Mouse (Mus musculus) limb, embryonic 11.5 days (tissue): ENCODE results near the gene Lypd9. TPM values are rescaled to one million over a fixed set of nuclear protein-coding genes. Genes with fewer than 3 reads are reported as not detected.

Experiments used
- ATAC-seq: fragments of 200-750 bp; cut with Nextera tagmentation; 2 replicates; pipeline ENCODE4 v1.8.0; 2017; ENCODE audit warnings: low read depth; ENCODE audit not compliant: insufficient number of reproducible peaks, low FRiP score, low TSS enrichment
- DNase-seq: peaks from one replicate; pipeline ENCODE4 v3.0.0-alpha.2; 2015; ENCODE audit warnings: low spot score
- H3K27ac ChIP-seq: fragments of 300-500 bp; sonication (generic); replicated peaks from 2 replicates; pipeline ENCODE4 v1.5.1; 2014; ENCODE audit warnings: low read depth, mild to moderate bottlenecking, low read length
- H3K27me3 ChIP-seq: fragments of 300-500 bp; sonication (generic); 2 replicates; pipeline ENCODE4 v1.6.1; 2014; ENCODE audit warnings: mild to moderate bottlenecking, low read length, mixed read lengths; ENCODE audit not compliant: control insufficient read depth, insufficient read depth
- H3K36me3 ChIP-seq: fragments of 300-500 bp; sonication (generic); 2 replicates; pipeline ENCODE4 v1.6.1; 2014; ENCODE audit warnings: mild to moderate bottlenecking, low read length, moderate library complexity, mixed read lengths; ENCODE audit not compliant: control insufficient read depth, insufficient read depth
- H3K4me1 ChIP-seq: fragments of 300-500 bp; sonication (generic); 2 replicates; pipeline ENCODE4 v1.6.1; 2014; ENCODE audit warnings: low read length, mixed read lengths; ENCODE audit not compliant: control insufficient read depth, insufficient read depth
- H3K4me2 ChIP-seq: fragments of 300-500 bp; sonication (generic); 2 replicates; pipeline ENCODE4 v1.6.1; 2014; ENCODE audit warnings: low read depth, mild to moderate bottlenecking, moderate library complexity; ENCODE audit not compliant: severe bottlenecking
- H3K4me3 ChIP-seq: fragments of 300-500 bp; sonication (generic); 2 replicates; pipeline ENCODE4 v1.5.1; 2014; ENCODE audit warnings: low read depth, low read length
- H3K9ac ChIP-seq: fragments of 300-500 bp; sonication (generic); 2 replicates; pipeline ENCODE4 v1.6.1; 2014; ENCODE audit warnings: mild to moderate bottlenecking, low read length
- H3K9me3 ChIP-seq: fragments of 300-500 bp; sonication (generic); 2 replicates; pipeline ENCODE4 v1.6.1; 2016; ENCODE audit warnings: low read length; ENCODE audit not compliant: control insufficient read depth
- WGBS: fragments of 180-500 bp; shearing (Covaris S2); extraction: QIAGEN DNeasy Blood & Tissue Kit; methylation state at CpG from one replicate; pipeline ENCODE4 v1.1.7; 2014; 5-methylcytosine and 5-hydroxymethylcytosine counted together
- polyA plus RNA-seq: library from polyadenylated mRNA; unstranded; fragments of >200 nt; fragmentation: Nextera tagmentation; extraction: Ambion mirVana; gene quantifications from 2 replicates; pipeline ENCODE4 v1.2.1, GENCODE M21; 2014

Lypd9 gene
- polyA plus RNA-seq, 1 experiment from 2014 or later: not detected

DNA sequence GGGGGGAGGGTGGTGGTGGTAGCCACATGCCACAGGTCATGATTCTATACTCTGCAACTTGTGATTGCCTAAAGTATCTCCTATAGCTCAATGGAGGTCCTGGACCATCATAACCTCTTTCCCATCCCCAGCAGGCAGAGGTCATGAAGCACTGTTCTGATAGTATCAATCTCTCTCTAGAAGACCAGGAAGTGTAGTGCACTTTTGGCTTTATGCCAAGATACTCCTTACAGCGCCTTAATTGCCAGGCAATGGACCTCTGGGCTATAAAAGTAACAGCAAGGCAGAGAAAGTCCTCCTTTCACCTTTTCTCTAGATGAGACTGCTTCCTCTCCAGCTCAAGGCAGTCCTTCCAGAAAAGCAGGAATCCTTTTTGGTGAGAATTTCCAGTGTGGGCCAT, 31.9 kb downstream of the Lypd9 start, which contains the start of gene 1810065E05Rik:
1810065E05Rik (plus strand) TSS at position 297 of the 400 bp plus-strand sequence.
- Histone ChIP-seq H3K4me2 (no peak within 1 kb of the TSS), H3K9ac (no peak within 1 kb of the TSS), H3K27ac (no peak within 1 kb of the TSS), H3K27me3 (no peaks in the 10 kb centered on the region), H3K4me3 (no peak within 1 kb of the TSS), H3K36me3 (no peaks in the 10 kb centered on the region), H3K9me3 (no peaks in the 10 kb centered on the region), H3K4me1 (no peaks in the 10 kb centered on the region)
- WGBS: 72% methylated on average over 1 of the region's 1 CpGs
- DNase-seq (no peak), ATAC-seq (no peak)

DNA sequence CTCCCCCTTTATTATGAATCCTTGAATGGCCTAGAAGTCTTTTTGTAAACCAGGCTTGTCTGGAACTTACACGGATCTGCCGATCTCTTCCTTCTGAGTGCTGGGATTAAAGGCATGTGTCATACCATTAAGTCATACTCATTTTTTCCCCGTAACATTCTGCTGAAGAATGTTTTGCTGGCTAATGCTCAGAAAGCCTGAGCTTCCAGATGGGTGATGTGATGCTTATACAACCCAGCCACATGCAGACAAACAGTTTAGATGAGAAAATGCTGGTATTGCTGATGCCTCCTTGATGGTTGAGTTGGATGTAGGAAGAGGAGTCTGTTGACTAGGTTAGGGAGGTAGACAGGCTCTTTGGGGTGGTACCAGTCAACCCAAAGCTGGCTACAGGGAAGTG, 34.4 kb downstream of the Lypd9 start:
- H3K4me1 ChIP-seq: no peaks in the 10 kb centered on the region
- DNase-seq (no peak), ATAC-seq (no peak)
- no peak overlapping the region for H3K27ac ChIP-seq
- H3K36me3 ChIP-seq: no peaks in the 10 kb centered on the region
- H3K9ac ChIP-seq: no peak overlapping the region
- H3K27me3 ChIP-seq: no peaks in the 10 kb centered on the region
- no peaks in the 10 kb centered on the region for H3K9me3 ChIP-seq
- H3K4me3 ChIP-seq: no peak overlapping the region
- WGBS: 89% methylated on average over 3 of the region's 3 CpGs
- no peak overlapping the region for H3K4me2 ChIP-seq

DNA sequence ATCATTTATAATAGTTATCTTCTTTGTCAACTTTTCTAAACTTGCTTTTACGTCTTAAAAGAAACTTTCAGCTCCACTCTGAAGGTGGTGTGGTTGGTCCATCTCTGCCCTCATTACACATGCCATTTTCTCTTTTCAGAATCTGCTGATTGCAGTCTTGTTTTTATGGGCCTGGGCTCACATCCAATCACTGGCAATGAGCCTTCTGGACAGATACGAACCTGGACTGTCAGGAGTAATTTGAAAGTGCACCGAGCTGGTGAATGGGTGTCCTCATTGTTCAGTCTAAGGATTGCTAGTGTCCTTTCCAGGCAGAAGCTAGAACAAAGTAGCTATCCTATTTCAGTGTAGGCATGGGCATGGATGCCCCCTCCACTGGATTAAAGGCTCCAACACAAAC, 44.7 kb downstream of the Lypd9 start:
- H3K27me3 ChIP-seq: no peaks in the 10 kb centered on the region
- H3K4me3 ChIP-seq: no peak overlapping the region
- no peaks in the 10 kb centered on the region for H3K4me1 ChIP-seq
- no peaks in the 10 kb centered on the region for H3K36me3 ChIP-seq
- H3K27ac ChIP-seq: no peak overlapping the region
- no peaks in the 10 kb centered on the region for H3K9me3 ChIP-seq
- no peak overlapping the region for H3K4me2 ChIP-seq
- DNase-seq (no peak), ATAC-seq (no peak)
- 77% methylated on average over 3 of the region's 3 CpGs for WGBS
- no peak overlapping the region for H3K9ac ChIP-seq

- 62% methylated on average over 5 of the region's 5 CpGs for WGBS
- Histone ChIP-seq H3K4me2 (no peak overlapping the region), H3K27ac (no peak overlapping the region), H3K27me3 (no peaks in the 10 kb centered on the region), H3K36me3 (no peaks in the 10 kb centered on the region), H3K4me1 (no peaks in the 10 kb centered on the region), H3K9ac (no peak overlapping the region), H3K4me3 (no peak overlapping the region), H3K9me3 (no peaks in the 10 kb centered on the region)
- DNase-seq: no peak
- no peak for ATAC-seq
These were observed 52.1 kb downstream of the Lypd9 start for GRCm38 (mm10) chr11:58400655-58401054.

DNA sequence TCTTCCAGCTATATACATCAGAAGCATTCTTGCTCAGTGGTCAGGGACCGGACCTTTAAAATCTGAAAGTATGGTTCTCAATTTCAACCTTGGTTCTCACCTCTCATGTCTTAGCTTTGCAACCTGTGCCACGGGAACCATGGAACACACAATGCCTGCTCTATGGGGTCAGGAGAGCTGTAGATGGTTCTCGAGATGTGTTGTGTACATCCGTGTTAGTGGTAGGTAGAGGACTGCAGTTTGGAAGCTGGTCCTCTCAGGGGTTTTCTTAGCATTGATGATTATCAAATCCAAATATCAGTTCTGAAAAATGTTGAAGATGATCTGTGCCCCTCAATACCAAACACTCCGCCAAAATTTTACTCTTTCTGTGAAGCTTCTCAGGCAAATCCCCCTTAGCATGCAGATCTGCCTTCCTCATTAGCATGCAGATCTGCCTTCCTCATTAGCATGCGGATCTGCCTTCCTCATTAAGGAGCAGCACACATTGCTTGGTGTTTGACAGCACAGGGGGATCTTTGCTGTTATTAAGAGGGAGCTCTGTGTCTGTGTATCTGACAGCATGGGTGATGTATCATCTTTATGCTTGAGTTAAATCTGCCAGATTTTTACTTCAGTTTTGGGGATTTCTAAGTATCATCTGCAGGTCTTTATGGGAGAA, 52.6 kb downstream of the Lypd9 start:
- Histone ChIP-seq H3K27me3 (no peaks in the 10 kb centered on the region), H3K4me3 (no peak overlapping the region), H3K9ac (no peak overlapping the region), H3K4me2 (no peak overlapping the region), H3K27ac (no peak overlapping the region), H3K36me3 (no peaks in the 10 kb centered on the region), H3K4me1 (no peaks in the 10 kb centered on the region), H3K9me3 (no peaks in the 10 kb centered on the region)
- ATAC-seq (no peak), DNase-seq (no peak)
- 63% methylated on average over 6 of the region's 6 CpGs for WGBS

Other genes with a start within 250 kb of the Lypd9 start
- not detected in 2 replicates for gene 4930438A08Rik, start 178.1 kb downstream of the Lypd9 start, polyA plus RNA-seq
- gene Zfp692, start 145.9 kb downstream of the Lypd9 start, polyA plus RNA-seq: 12.5 and 14.2 TPM in 2 replicates
- 24.6 and 28.2 TPM in 2 replicates for gene Zfp672, start 122.6 kb downstream of the Lypd9 start, polyA plus RNA-seq
- gene Sh3bp5l, start 122.2 kb downstream of the Lypd9 start, polyA plus RNA-seq: 27.0 and 27.7 TPM in 2 replicates
- not detected in 2 replicates for gene Lypd8, start 73.9 kb downstream of the Lypd9 start, polyA plus RNA-seq
- 0.28 TPM in 1 of 2 replicates, not detected in the other for gene 1810065E05Rik, start 31.8 kb downstream of the Lypd9 start, polyA plus RNA-seq
- not detected in 2 replicates for gene Gm12253, start 20.4 kb downstream of the Lypd9 start, polyA plus RNA-seq
- not detected in 2 replicates for gene Olfr30, start 9.3 kb upstream of the Lypd9 start, polyA plus RNA-seq
- not detected in 2 replicates for gene Olfr332, start 39.6 kb upstream of the Lypd9 start, polyA plus RNA-seq
- not detected in 2 replicates for gene Olfr331, start 49.6 kb upstream of the Lypd9 start, polyA plus RNA-seq
- gene Olfr330, start 81.9 kb upstream of the Lypd9 start, polyA plus RNA-seq: not detected in 2 replicates
- gene Olfr329-ps, start 93.5 kb upstream of the Lypd9 start, polyA plus RNA-seq: not detected in 2 replicates
- 0.09 TPM in 1 of 2 replicates, not detected in the other for gene Olfr328, start 102.7 kb upstream of the Lypd9 start, polyA plus RNA-seq
- not detected in 2 replicates for gene Olfr224, start 117.6 kb upstream of the Lypd9 start, polyA plus RNA-seq
- not detected in 2 replicates for gene Olfr325, start 124.8 kb upstream of the Lypd9 start, polyA plus RNA-seq
- not detected in 2 replicates for gene Olfr324, start 142.2 kb upstream of the Lypd9 start, polyA plus RNA-seq
- not detected in 2 replicates for gene 2210407C18Rik, start 163.2 kb upstream of the Lypd9 start, polyA plus RNA-seq
- gene Olfr323, start 177.6 kb upstream of the Lypd9 start, polyA plus RNA-seq: not detected in 2 replicates
- 0.08 and 0.38 TPM in 2 replicates for gene Trim58, start 187.5 kb upstream of the Lypd9 start, polyA plus RNA-seq
- not detected in 2 replicates for gene Olfr322, start 205.9 kb upstream of the Lypd9 start, polyA plus RNA-seq
- not detected in 2 replicates for gene Olfr320, start 228.2 kb upstream of the Lypd9 start, polyA plus RNA-seq
- not detected in 2 replicates for gene Olfr319, start 246.2 kb upstream of the Lypd9 start, polyA plus RNA-seq